Mouse (Mus musculus): ENCODE measurements around the gene Amer1.

DNA sequence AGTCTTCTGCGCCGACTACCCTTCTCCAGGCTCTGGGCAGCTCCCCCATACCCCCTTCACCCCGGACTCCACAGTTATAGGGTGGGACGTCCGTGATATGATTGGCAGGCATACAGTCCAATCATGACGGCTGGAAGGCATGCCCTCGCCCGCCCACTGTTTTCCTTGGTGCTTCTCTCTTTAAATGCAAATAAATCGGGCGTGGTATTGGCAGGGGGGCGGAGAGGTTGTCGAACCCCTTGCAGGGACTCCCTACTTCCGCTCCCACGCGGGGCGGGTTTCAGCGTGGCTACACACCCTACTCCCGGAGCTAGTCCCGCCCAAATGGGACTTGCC is at the start of gene Amer1:
- TF ChIP-seq CTCF (IDR thresholded peaks at IDR 0.05; ENCODE audit: low read depth, low read length) (no peak), POLR2A (IDR thresholded peaks at IDR 0.05; ENCODE audit: borderline replicate concordance, low read depth, low read length) (no peak)
